Mouse (Mus musculus): Measurements from ENCODE around the gene Scn9a. TPM values are rescaled to one million over a fixed set of nuclear protein-coding genes. Genes with fewer than 3 reads are reported as not detected.

Scn9a gene
- total RNA-seq, 1 experiment: 0.80 TPM

- Histone ChIP-seq H3K27ac (ENCODE audit: insufficient read depth, low read depth, low read length, poor library complexity, severe bottlenecking) (no peak overlapping the region), H3K9me3 (ENCODE audit: control insufficient read depth, insufficient read depth, low read depth, low read length) (no peaks in the 10 kb centered on the region), H3K9ac (ENCODE audit: insufficient read depth, low read depth, low read length, poor library complexity, severe bottlenecking) (no peak overlapping the region), H3K4me3 (ENCODE audit: insufficient read depth in 1 of 2, low read depth in 1 of 2, low read length in 2 of 2, poor library complexity in 1 of 2, severe bottlenecking in 1 of 2) (no peak overlapping the region), H3K4me1 (ENCODE audit: control insufficient read depth in 2 of 2, insufficient read depth in 2 of 2, low read length in 2 of 2, poor library complexity in 1 of 2) (no peaks in the 10 kb centered on the region), H3K36me3 (ENCODE audit: control insufficient read depth, insufficient read depth, low read length, poor library complexity, severe bottlenecking) (no peaks in the 10 kb centered on the region)
- TF ChIP-seq CHD2 (IDR thresholded peaks at IDR 0.05; ENCODE audit: low read depth, low read length) (no peak), ZNF384 (IDR thresholded peaks at IDR 0.05; ENCODE audit: low read depth, low read length) (no peak), HCFC1 (IDR thresholded peaks at IDR 0.05; ENCODE audit: borderline replicate concordance, insufficient read depth, low read length) (no peak), ZC3H11A (IDR thresholded peaks at IDR 0.05; ENCODE audit: borderline replicate concordance, low read depth, low read length) (no peak), MAFK (IDR thresholded peaks at IDR 0.05; ENCODE audit: insufficient read depth, low read depth, low read length) (no peak)
- no peak for DNase-seq (ENCODE audit: low read depth, low spot score)
- in situ Hi-C loops (cut with MboI; ENCODE audit: low sequenced_read_pairs in 2 of 2, unreplicated experiment in 2 of 2): loop anchor here in 1 of 2 experiments (10.0 kb wide), 1 partner anchor 171 kb away; no protein-coding TSS in a partner anchor
Measured at GRCm38 (mm10) chr2:66473181-66473822, 161.5 kb downstream of the Scn9a start.

GRCm38 (mm10) chr2:66465484-66465883 is 169.3 kb downstream of the Scn9a start:
- in situ Hi-C loops (cut with MboI; ENCODE audit: low sequenced_read_pairs in 2 of 2, unreplicated experiment in 2 of 2): no loop called here
- no peaks in the 10 kb centered on the region for H3K4me1 ChIP-seq (ENCODE audit: control insufficient read depth in 2 of 2, insufficient read depth in 2 of 2, low read length in 2 of 2, poor library complexity in 1 of 2)
- TF ChIP-seq ZC3H11A (IDR thresholded peaks at IDR 0.05; ENCODE audit: borderline replicate concordance, low read depth, low read length) (no peak), CHD2 (IDR thresholded peaks at IDR 0.05; ENCODE audit: low read depth, low read length) (no peak), HCFC1 (IDR thresholded peaks at IDR 0.05; ENCODE audit: borderline replicate concordance, insufficient read depth, low read length) (no peak), MAFK (IDR thresholded peaks at IDR 0.05; ENCODE audit: insufficient read depth, low read depth, low read length) (no peak), ZNF384 (IDR thresholded peaks at IDR 0.05; ENCODE audit: low read depth, low read length) (no peak)
- H3K9ac ChIP-seq (ENCODE audit: insufficient read depth, low read depth, low read length, poor library complexity, severe bottlenecking): no peak overlapping the region
- H3K9me3 ChIP-seq (ENCODE audit: control insufficient read depth, insufficient read depth, low read depth, low read length): no peaks in the 10 kb centered on the region
- H3K36me3 ChIP-seq (ENCODE audit: control insufficient read depth, insufficient read depth, low read length, poor library complexity, severe bottlenecking): no peaks in the 10 kb centered on the region
- H3K27ac ChIP-seq (ENCODE audit: insufficient read depth, low read depth, low read length, poor library complexity, severe bottlenecking): no peak overlapping the region
- H3K4me3 ChIP-seq (ENCODE audit: insufficient read depth in 1 of 2, low read depth in 1 of 2, low read length in 2 of 2, poor library complexity in 1 of 2, severe bottlenecking in 1 of 2): no peak overlapping the region
- DNase-seq (ENCODE audit: low read depth, low spot score): no peak

- no peak overlapping the region for H3K9ac ChIP-seq (ENCODE audit: insufficient read depth, low read depth, low read length, poor library complexity, severe bottlenecking)
- H3K27ac ChIP-seq (ENCODE audit: insufficient read depth, low read depth, low read length, poor library complexity, severe bottlenecking): no peak overlapping the region
- no peaks in the 10 kb centered on the region for H3K4me1 ChIP-seq (ENCODE audit: control insufficient read depth in 2 of 2, insufficient read depth in 2 of 2, low read length in 2 of 2, poor library complexity in 1 of 2)
- H3K4me3 ChIP-seq (ENCODE audit: insufficient read depth in 1 of 2, low read depth in 1 of 2, low read length in 2 of 2, poor library complexity in 1 of 2, severe bottlenecking in 1 of 2): no peak overlapping the region
- TF ChIP-seq ZC3H11A (IDR thresholded peaks at IDR 0.05; ENCODE audit: borderline replicate concordance, low read depth, low read length) (no peak), ZNF384 (IDR thresholded peaks at IDR 0.05; ENCODE audit: low read depth, low read length) (no peak), CHD2 (IDR thresholded peaks at IDR 0.05; ENCODE audit: low read depth, low read length) (no peak), HCFC1 (IDR thresholded peaks at IDR 0.05; ENCODE audit: borderline replicate concordance, insufficient read depth, low read length) (no peak), MAFK (IDR thresholded peaks at IDR 0.05; ENCODE audit: insufficient read depth, low read depth, low read length) (no peak)
- no peaks in the 10 kb centered on the region for H3K9me3 ChIP-seq (ENCODE audit: control insufficient read depth, insufficient read depth, low read depth, low read length)
- in situ Hi-C loops (cut with MboI; ENCODE audit: low sequenced_read_pairs in 2 of 2, unreplicated experiment in 2 of 2): no loop called here
- no peaks in the 10 kb centered on the region for H3K36me3 ChIP-seq (ENCODE audit: control insufficient read depth, insufficient read depth, low read length, poor library complexity, severe bottlenecking)
- DNase-seq (ENCODE audit: low read depth, low spot score): no peak
Measured at GRCm38 (mm10) chr2:66464874-66465458, 169.8 kb downstream of the Scn9a start.

- DNase-seq (ENCODE audit: low read depth, low spot score): no peak
Measured at GRCm38 (mm10) chr2:66463916-66464315, 170.8 kb downstream of the Scn9a start.

More at GRCm38 (mm10) chr2:66463916-66464315, 170.8 kb downstream of the Scn9a start:
- Histone ChIP-seq H3K27ac (ENCODE audit: insufficient read depth, low read depth, low read length, poor library complexity, severe bottlenecking) (no peak overlapping the region), H3K4me3 (ENCODE audit: insufficient read depth in 1 of 2, low read depth in 1 of 2, low read length in 2 of 2, poor library complexity in 1 of 2, severe bottlenecking in 1 of 2) (no peak overlapping the region), H3K9me3 (ENCODE audit: control insufficient read depth, insufficient read depth, low read depth, low read length) (no peaks in the 10 kb centered on the region), H3K4me1 (ENCODE audit: control insufficient read depth in 2 of 2, insufficient read depth in 2 of 2, low read length in 2 of 2, poor library complexity in 1 of 2) (no peaks in the 10 kb centered on the region), H3K9ac (ENCODE audit: insufficient read depth, low read depth, low read length, poor library complexity, severe bottlenecking) (no peak overlapping the region), H3K36me3 (ENCODE audit: control insufficient read depth, insufficient read depth, low read length, poor library complexity, severe bottlenecking) (no peaks in the 10 kb centered on the region)
- in situ Hi-C loops (cut with MboI; ENCODE audit: low sequenced_read_pairs in 2 of 2, unreplicated experiment in 2 of 2): no loop called here
- TF ChIP-seq ZNF384 (IDR thresholded peaks at IDR 0.05; ENCODE audit: low read depth, low read length) (no peak), HCFC1 (IDR thresholded peaks at IDR 0.05; ENCODE audit: borderline replicate concordance, insufficient read depth, low read length) (no peak), MAFK (IDR thresholded peaks at IDR 0.05; ENCODE audit: insufficient read depth, low read depth, low read length) (no peak), ZC3H11A (IDR thresholded peaks at IDR 0.05; ENCODE audit: borderline replicate concordance, low read depth, low read length) (no peak), CHD2 (IDR thresholded peaks at IDR 0.05; ENCODE audit: low read depth, low read length) (no peak)

Data from ES-E14 (cell line).